Mouse (Mus musculus): ENCODE measurements around the gene Atp8b4.

GRCm38 (mm10) chr2:126303226-126303625, 197.2 kb downstream of the Atp8b4 start:
- TF ChIP-seq CTCF (conservative IDR thresholded peaks at IDR 0.05; ENCODE audit: low read length) = no peak
- TF ChIP-seq POU5F1 (IDR thresholded peaks at IDR 0.05; ENCODE audit: borderline replicate concordance, low read length) = no peak
